Mouse (Mus musculus): ENCODE data around the gene Ddx52. TPM values are rescaled to one million over a fixed set of nuclear protein-coding genes. Genes with fewer than 3 reads are reported as not detected.

Ddx52 gene
- polyA plus RNA-seq (2015; fragmentation: Nextera tagmentation; extraction: Ambion mirVana): 28.4 and 31.2 TPM in 2 replicates

- Histone ChIP-seq H3K36me3 (no peaks in the 10 kb centered on the region), H3K4me2 (replicated peaks) (peak within 1 kb of the TSS; percentile 65), H3K27ac (peak within 1 kb of the TSS; percentile 76), H3K27me3 (replicated peaks) (no peaks in the 10 kb centered on the region), H3K4me1 (replicated peaks) (0 out of 2 replicates have a peak, but pooled peaks cover 5% of the 10 kb centered on the region), H3K9ac (peak within 1 kb of the TSS; percentile 82), H3K4me3 (replicated peaks) (peak within 1 kb of the TSS; percentile 82), H3K9me3 (no peaks in the 10 kb centered on the region)
- WGBS: 1% methylated on average over 49 of the region's 49 CpGs
- ATAC-seq: peak; percentile 98
Measured at GRCm38 (mm10) chr11:83941950-83942840, at the start of gene Ddx52. TSS of gene Ddx52 (plus strand) at chr11:83942062.

- 75% methylated on average over 9 of the region's 9 CpGs for WGBS
- no peak for ATAC-seq
- Histone ChIP-seq H3K27ac (no peak overlapping the region), H3K9me3 (no peaks in the 10 kb centered on the region), H3K9ac (no peak overlapping the region), H3K27me3 (replicated peaks) (no peaks in the 10 kb centered on the region), H3K36me3 (no peaks in the 10 kb centered on the region), H3K4me3 (replicated peaks) (no peak overlapping the region), H3K4me1 (replicated peaks) (0 out of 2 replicates have a peak, but pooled peaks cover 5% of the 10 kb centered on the region), H3K4me2 (replicated peaks) (no peak overlapping the region)
Measured at GRCm38 (mm10) chr11:83893325-83893724, 48.5 kb upstream of the Ddx52 start.

- 65% methylated on average over 16 of the region's 16 CpGs for WGBS
- Histone ChIP-seq H3K27me3 (replicated peaks) (no peaks in the 10 kb centered on the region), H3K36me3 (no peaks in the 10 kb centered on the region), H3K27ac (no peak overlapping the region), H3K4me1 (replicated peaks) (0 out of 2 replicates have a peak, but pooled peaks cover 3% of the 10 kb centered on the region), H3K9ac (no peak overlapping the region), H3K9me3 (no peaks in the 10 kb centered on the region), H3K4me3 (replicated peaks) (no peak overlapping the region), H3K4me2 (replicated peaks) (no peak overlapping the region)
- peak; percentile 62 for ATAC-seq
Measured at GRCm38 (mm10) chr11:83896430-83897410, 45.1 kb upstream of the Ddx52 start.

DNA sequence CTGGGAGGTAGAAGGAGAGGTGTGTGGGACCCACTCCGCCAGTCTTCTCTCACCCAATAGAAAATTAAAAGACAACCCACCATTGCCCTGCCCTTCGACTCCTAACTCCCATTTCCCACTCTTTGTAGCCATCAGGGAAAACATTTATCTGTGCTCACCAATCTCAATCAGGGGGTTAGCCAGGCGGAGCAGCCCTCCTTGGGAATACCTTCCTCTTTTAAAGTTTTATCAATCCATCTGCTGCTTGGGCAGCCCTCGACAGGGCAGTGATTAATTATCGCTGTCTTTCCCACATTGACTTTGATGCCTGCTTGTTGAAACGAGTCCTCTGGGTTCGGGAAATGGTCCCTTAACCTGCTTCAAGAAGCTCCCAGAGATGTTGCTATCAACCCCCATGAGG, 44.3 kb upstream of the Ddx52 start:
- Histone ChIP-seq H3K9me3 (no peaks in the 10 kb centered on the region), H3K27me3 (replicated peaks) (no peaks in the 10 kb centered on the region), H3K4me3 (replicated peaks) (no peak overlapping the region), H3K36me3 (no peaks in the 10 kb centered on the region), H3K4me2 (replicated peaks) (no peak overlapping the region), H3K27ac (no peak overlapping the region), H3K9ac (no peak overlapping the region), H3K4me1 (replicated peaks) (peaks cover 3% of the 10 kb centered on the region; the same call in 1 of the 2 replicates)
- 68% methylated on average over 7 of the region's 7 CpGs for WGBS
- no peak for ATAC-seq

DNA sequence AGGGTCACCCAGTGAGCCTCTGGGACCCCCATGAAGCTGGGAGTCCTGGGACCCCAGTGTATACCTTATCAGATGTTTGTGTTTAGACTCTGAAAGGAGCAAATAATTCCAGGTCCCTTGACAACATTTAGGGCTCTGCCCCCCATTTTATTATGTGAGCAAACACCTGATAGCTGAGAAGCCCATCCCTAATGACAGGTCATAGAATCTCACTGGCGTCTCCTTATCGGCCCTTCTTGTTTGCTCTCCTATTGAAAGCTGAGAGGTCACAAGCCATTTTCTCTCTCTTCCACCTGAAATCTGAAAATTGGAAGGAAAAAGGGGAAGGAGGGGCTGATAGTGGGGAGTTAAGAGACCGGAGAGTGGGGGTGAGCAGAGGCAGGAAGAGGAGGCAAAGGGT, 39.0 kb upstream of the Ddx52 start:
- Histone ChIP-seq H3K36me3 (no peaks in the 10 kb centered on the region), H3K9ac (no peak overlapping the region), H3K4me1 (replicated peaks) (peaks cover 7% of the 10 kb centered on the region), H3K4me2 (replicated peaks) (no peak overlapping the region), H3K27me3 (replicated peaks) (no peaks in the 10 kb centered on the region), H3K9me3 (no peaks in the 10 kb centered on the region), H3K4me3 (replicated peaks) (no peak overlapping the region), H3K27ac (peak overlapping the region; percentile 42; the same call in 1 of the 2 replicates)
- WGBS: 52% methylated on average over 3 of the region's 3 CpGs
- peak; percentile 39 for ATAC-seq

DNA sequence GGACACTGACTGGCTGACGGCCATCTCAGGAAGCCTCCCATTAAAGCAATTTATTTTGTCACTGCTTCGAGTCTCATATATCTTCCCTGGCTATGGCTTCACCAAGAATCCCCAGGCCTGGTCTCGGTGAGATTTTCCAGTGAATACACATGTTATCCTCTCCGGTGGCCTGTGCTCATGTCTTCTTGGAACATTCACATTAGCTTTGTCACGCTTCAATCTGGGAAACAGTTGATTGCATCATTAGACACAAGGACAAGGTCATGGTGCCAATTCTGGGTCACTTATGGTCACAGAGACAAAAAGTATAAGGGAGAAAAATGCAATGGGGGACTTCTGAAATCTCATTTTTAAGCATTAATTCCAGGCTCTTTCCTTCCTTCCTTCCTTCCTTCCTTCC, 36.1 kb upstream of the Ddx52 start:
- no peak overlapping the region for H3K27ac ChIP-seq
- H3K4me2 ChIP-seq (replicated peaks): no peak overlapping the region
- no peaks in the 10 kb centered on the region for H3K9me3 ChIP-seq
- H3K4me3 ChIP-seq (replicated peaks): no peak overlapping the region
- H3K4me1 ChIP-seq (replicated peaks): peaks cover 10% of the 10 kb centered on the region
- no peak overlapping the region for H3K9ac ChIP-seq
- no peaks in the 10 kb centered on the region for H3K36me3 ChIP-seq
- H3K27me3 ChIP-seq (replicated peaks): no peaks in the 10 kb centered on the region
- WGBS: 67% methylated on average over 5 of the region's 5 CpGs
- no peak for ATAC-seq

GRCm38 (mm10) chr11:83908376-83908775, 33.5 kb upstream of the Ddx52 start:
- Histone ChIP-seq H3K9me3 (no peaks in the 10 kb centered on the region), H3K4me1 (replicated peaks) (peaks cover 5% of the 10 kb centered on the region), H3K36me3 (no peaks in the 10 kb centered on the region), H3K4me2 (replicated peaks) (no peak overlapping the region), H3K9ac (no peak overlapping the region), H3K4me3 (replicated peaks) (no peak overlapping the region), H3K27ac (peak overlapping the region; percentile 58; the same call in 1 of the 2 replicates), H3K27me3 (replicated peaks) (no peaks in the 10 kb centered on the region)
- WGBS: 21% methylated on average over 7 of the region's 7 CpGs
- ATAC-seq: peak; percentile 93

- no peak overlapping the region for H3K9ac ChIP-seq
- ATAC-seq: peak; percentile 89
- H3K4me3 ChIP-seq (replicated peaks): no peak overlapping the region
- no peak overlapping the region for H3K4me2 ChIP-seq (replicated peaks)
- peak overlapping the region; percentile 73 for H3K27ac ChIP-seq
- H3K4me1 ChIP-seq (replicated peaks): peaks cover 3% of the 10 kb centered on the region; the same call in 1 of the 2 replicates
- H3K27me3 ChIP-seq (replicated peaks): no peaks in the 10 kb centered on the region
- no peaks in the 10 kb centered on the region for H3K36me3 ChIP-seq
- WGBS: 11% methylated on average over 8 of the region's 8 CpGs
- H3K9me3 ChIP-seq: no peaks in the 10 kb centered on the region
Measured at GRCm38 (mm10) chr11:83913824-83914311, 28.0 kb upstream of the Ddx52 start.

GRCm38 (mm10) chr11:83914501-83914900, 27.4 kb upstream of the Ddx52 start:
- H3K4me2 ChIP-seq (replicated peaks): no peak overlapping the region
- peak overlapping the region; percentile 73 for H3K27ac ChIP-seq
- H3K4me3 ChIP-seq (replicated peaks): no peak overlapping the region
- no peaks in the 10 kb centered on the region for H3K27me3 ChIP-seq (replicated peaks)
- H3K9me3 ChIP-seq: no peaks in the 10 kb centered on the region
- H3K36me3 ChIP-seq: no peaks in the 10 kb centered on the region
- peaks cover 3% of the 10 kb centered on the region; the same call in 1 of the 2 replicates for H3K4me1 ChIP-seq (replicated peaks)
- H3K9ac ChIP-seq: no peak overlapping the region
- WGBS: 67% methylated on average over 4 of the region's 4 CpGs
- no peak for ATAC-seq

DNA sequence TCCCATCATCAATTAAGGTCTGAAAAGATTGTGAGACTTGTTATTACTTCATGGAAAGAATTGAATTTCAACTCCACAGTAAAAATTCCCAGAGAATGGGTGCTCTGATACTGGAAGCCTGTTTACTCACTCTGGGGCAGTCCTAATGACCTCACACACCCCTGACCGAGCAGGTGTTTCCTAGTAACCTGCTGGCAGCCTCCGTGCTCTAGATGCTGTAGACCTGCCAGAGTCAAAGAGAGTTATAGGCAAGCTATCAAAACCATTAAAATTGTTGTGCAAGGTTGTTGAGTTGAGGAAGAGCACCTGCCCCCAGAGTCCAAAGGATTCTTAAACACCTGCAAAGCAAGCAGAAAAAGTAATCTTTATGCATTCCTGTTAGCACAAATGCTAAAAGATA, 19.3 kb upstream of the Ddx52 start:
- Histone ChIP-seq H3K9ac (no peak overlapping the region), H3K4me1 (replicated peaks) (no peaks in the 10 kb centered on the region), H3K9me3 (no peaks in the 10 kb centered on the region), H3K4me3 (replicated peaks) (no peak overlapping the region), H3K27ac (no peak overlapping the region; the same call in 1 of the 2 replicates), H3K4me2 (replicated peaks) (no peak overlapping the region), H3K36me3 (no peaks in the 10 kb centered on the region), H3K27me3 (replicated peaks) (no peaks in the 10 kb centered on the region)
- peak; percentile 76; the same call in 1 of the 2 replicates for ATAC-seq
- WGBS: 36% methylated on average over 2 of the region's 2 CpGs

DNA sequence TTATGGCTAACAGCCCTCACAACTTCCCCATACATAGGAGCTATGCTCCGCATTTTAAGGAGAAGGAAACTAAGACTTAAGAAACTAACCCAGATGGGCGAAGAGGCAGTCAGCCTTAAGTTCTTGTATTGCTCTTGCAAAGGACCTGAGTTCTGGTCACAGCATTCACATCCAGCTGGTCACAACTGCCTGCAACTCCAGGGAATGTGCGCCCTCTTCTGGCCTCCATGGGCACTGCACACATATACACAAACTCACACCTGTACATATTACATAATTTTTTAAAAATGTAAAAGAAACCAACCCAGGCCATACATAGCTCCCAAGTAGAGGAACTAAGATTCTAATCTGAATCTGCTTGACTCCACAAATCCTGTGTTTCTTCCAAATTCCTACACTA, 14.8 kb upstream of the Ddx52 start:
- 65% methylated on average over 3 of the region's 3 CpGs for WGBS

More for the DNA sequence above, 14.8 kb upstream of the Ddx52 start:
- Histone ChIP-seq H3K9ac (no peak overlapping the region), H3K27me3 (replicated peaks) (no peaks in the 10 kb centered on the region), H3K4me1 (replicated peaks) (no peaks in the 10 kb centered on the region), H3K4me2 (replicated peaks) (no peak overlapping the region), H3K9me3 (no peaks in the 10 kb centered on the region), H3K4me3 (replicated peaks) (no peak overlapping the region), H3K36me3 (no peaks in the 10 kb centered on the region), H3K27ac (no peak overlapping the region)
- ATAC-seq: no peak

Data from intestine, embryonic 15.5 days (tissue).